Mouse (Mus musculus): Measurements from ENCODE around the gene Tmem89. TPM values are rescaled to one million over a fixed set of nuclear protein-coding genes. Genes with fewer than 3 reads are reported as not detected.
A peak's percentile ranks its signal among the peaks of the same experiment; 100 is the strongest.

Gene Tmem89
- polyA plus RNA-seq (2015; fragmentation: Nextera tagmentation; extraction: Ambion mirVana): not detected in 2 replicates

GRCm38 (mm10) chr9:108914491-108914890 is at the start of gene Tmem89:
Gene Tmem89, plus strand, starts transcription at chr9:108914619.
- H3K4me3 ChIP-seq: no peak within 1 kb of the TSS
- no peak within 1 kb of the TSS; the same call in 1 of the 2 replicates for H3K9ac ChIP-seq
- no peak for ATAC-seq (ENCODE audit: low FRiP score, low read depth)
- no peaks in the 10 kb centered on the region for H3K36me3 ChIP-seq
- H3K4me1 ChIP-seq: peaks cover 4% of the 10 kb centered on the region; the same call in 1 of the 2 replicates
- 71% methylated on average over 6 of the region's 6 CpGs for WGBS
- H3K4me2 ChIP-seq (replicated peaks): no peak within 1 kb of the TSS
- H3K27me3 ChIP-seq: no peaks in the 10 kb centered on the region
- no peaks in the 10 kb centered on the region for H3K9me3 ChIP-seq
- no peak within 1 kb of the TSS for H3K27ac ChIP-seq

- no peak overlapping the region for H3K9ac ChIP-seq
- no peak overlapping the region for H3K4me3 ChIP-seq
- peaks cover 4% of the 10 kb centered on the region; the same call in 1 of the 2 replicates for H3K4me1 ChIP-seq
- ATAC-seq (ENCODE audit: low FRiP score, low read depth): no peak
- H3K27me3 ChIP-seq: no peaks in the 10 kb centered on the region
- 65% methylated on average over 6 of the region's 6 CpGs for WGBS
- H3K27ac ChIP-seq: no peak overlapping the region
- H3K36me3 ChIP-seq: no peaks in the 10 kb centered on the region
- H3K4me2 ChIP-seq (replicated peaks): no peak overlapping the region
- H3K9me3 ChIP-seq: no peaks in the 10 kb centered on the region
Measured at GRCm38 (mm10) chr9:108912308-108912707, 2.1 kb upstream of the Tmem89 start.

GRCm38 (mm10) chr9:108913161-108913560 is 1.3 kb upstream of the Tmem89 start:
- Histone ChIP-seq H3K9me3 (no peaks in the 10 kb centered on the region), H3K4me3 (no peak overlapping the region), H3K4me1 (peaks cover 4% of the 10 kb centered on the region; the same call in 1 of the 2 replicates), H3K9ac (no peak overlapping the region), H3K4me2 (replicated peaks) (no peak overlapping the region), H3K27me3 (no peaks in the 10 kb centered on the region), H3K27ac (no peak overlapping the region), H3K36me3 (no peaks in the 10 kb centered on the region)
- ATAC-seq (ENCODE audit: low FRiP score, low read depth): no peak
- 91% methylated on average over 7 of the region's 7 CpGs for WGBS

- Histone ChIP-seq H3K9ac (no peak overlapping the region), H3K4me2 (replicated peaks) (no peak overlapping the region), H3K27me3 (no peaks in the 10 kb centered on the region), H3K4me3 (no peak overlapping the region), H3K4me1 (peaks cover 4% of the 10 kb centered on the region; the same call in 1 of the 2 replicates), H3K27ac (no peak overlapping the region), H3K36me3 (no peaks in the 10 kb centered on the region), H3K9me3 (no peaks in the 10 kb centered on the region)
- ATAC-seq (ENCODE audit: low FRiP score, low read depth): no peak
- WGBS: 69% methylated on average over 10 of the region's 10 CpGs
Measured at GRCm38 (mm10) chr9:108913621-108914020, 798 bp upstream of the Tmem89 start.

GRCm38 (mm10) chr9:108925897-108926296 is 11.5 kb downstream of the Tmem89 start:
- Histone ChIP-seq H3K9ac (no peak overlapping the region), H3K4me3 (no peak overlapping the region), H3K27me3 (no peaks in the 10 kb centered on the region), H3K27ac (no peak overlapping the region), H3K36me3 (no peaks in the 10 kb centered on the region), H3K4me1 (no peaks in the 10 kb centered on the region), H3K4me2 (replicated peaks) (no peak overlapping the region), H3K9me3 (no peaks in the 10 kb centered on the region)
- no peak for ATAC-seq (ENCODE audit: low FRiP score, low read depth)
- WGBS: 50% methylated on average over 8 of the region's 8 CpGs

- H3K9ac ChIP-seq: no peak overlapping the region
- no peak overlapping the region for H3K4me3 ChIP-seq
- 0 out of 2 replicates have a peak, but pooled peaks cover 3% of the 10 kb centered on the region for H3K9me3 ChIP-seq
- no peak overlapping the region for H3K27ac ChIP-seq
- no peak for ATAC-seq (ENCODE audit: low FRiP score, low read depth)
- H3K4me1 ChIP-seq: no peaks in the 10 kb centered on the region
- no peaks in the 10 kb centered on the region for H3K36me3 ChIP-seq
- no peaks in the 10 kb centered on the region for H3K27me3 ChIP-seq
- no peak overlapping the region for H3K4me2 ChIP-seq (replicated peaks)
- 68% methylated on average over 3 of the region's 3 CpGs for WGBS
Measured at GRCm38 (mm10) chr9:108928424-108928823, 14.0 kb downstream of the Tmem89 start.

- Histone ChIP-seq H3K4me3 (peak overlapping the region; percentile 99), H3K9me3 (0 out of 2 replicates have a peak, but pooled peaks cover 3% of the 10 kb centered on the region), H3K9ac (no peak overlapping the region), H3K27me3 (no peaks in the 10 kb centered on the region), H3K27ac (no peak overlapping the region), H3K4me2 (replicated peaks) (peak overlapping the region; percentile 45), H3K36me3 (peaks cover 31% of the 10 kb centered on the region), H3K4me1 (peaks cover 6% of the 10 kb centered on the region)
- ATAC-seq (ENCODE audit: low FRiP score, low read depth): no peak; the same call in 1 of the 2 replicates
- 15% methylated on average over 3 of the region's 3 CpGs for WGBS
Measured at GRCm38 (mm10) chr9:108935991-108936390, 21.6 kb downstream of the Tmem89 start.

- H3K27ac ChIP-seq: peak within 1 kb of the TSS; percentile 44
- H3K36me3 ChIP-seq: peaks cover 38% of the 10 kb centered on the region
- H3K27me3 ChIP-seq: no peaks in the 10 kb centered on the region
- WGBS: 1% methylated on average over 58 of the region's 58 CpGs
- peak within 1 kb of the TSS; percentile 94 for H3K9ac ChIP-seq
- H3K4me3 ChIP-seq: peak within 1 kb of the TSS; percentile 99
- H3K4me1 ChIP-seq: peaks cover 6% of the 10 kb centered on the region
- peak within 1 kb of the TSS; percentile 83 for H3K4me2 ChIP-seq (replicated peaks)
- ATAC-seq (ENCODE audit: low FRiP score, low read depth): peak; percentile 85
- H3K9me3 ChIP-seq: 0 out of 2 replicates have a peak, but pooled peaks cover 3% of the 10 kb centered on the region
Measured at GRCm38 (mm10) chr9:108936418-108937364, 22.3 kb downstream of the Tmem89 start, which contains the start of gene Uqcrc1. Gene Uqcrc1, plus strand, starts transcription at chr9:108936633.

GRCm38 (mm10) chr9:108945111-108945510 is 30.7 kb downstream of the Tmem89 start:
- Histone ChIP-seq H3K27me3 (no peaks in the 10 kb centered on the region), H3K4me2 (replicated peaks) (no peak overlapping the region), H3K4me3 (no peak overlapping the region), H3K9me3 (no peaks in the 10 kb centered on the region), H3K9ac (no peak overlapping the region), H3K36me3 (peaks cover 96% of the 10 kb centered on the region), H3K4me1 (peaks cover 25% of the 10 kb centered on the region), H3K27ac (no peak overlapping the region)
- WGBS: 73% methylated on average over 9 of the region's 9 CpGs
- no peak for ATAC-seq (ENCODE audit: low FRiP score, low read depth)

- Histone ChIP-seq H3K4me3 (no peak overlapping the region), H3K4me1 (peaks cover 29% of the 10 kb centered on the region), H3K4me2 (replicated peaks) (no peak overlapping the region), H3K9ac (no peak overlapping the region), H3K9me3 (no peaks in the 10 kb centered on the region), H3K27me3 (no peaks in the 10 kb centered on the region), H3K27ac (no peak overlapping the region), H3K36me3 (peaks cover 96% of the 10 kb centered on the region)
- no peak for ATAC-seq (ENCODE audit: low FRiP score, low read depth)
- WGBS: 88% methylated on average over 5 of the region's 5 CpGs
Measured at GRCm38 (mm10) chr9:108945608-108946007, 31.2 kb downstream of the Tmem89 start.

GRCm38 (mm10) chr9:108949231-108949966 is 35.0 kb downstream of the Tmem89 start:
- 29% methylated on average over 13 of the region's 13 CpGs for WGBS
- Histone ChIP-seq H3K4me1 (peaks cover 40% of the 10 kb centered on the region), H3K4me3 (no peak overlapping the region), H3K36me3 (peaks cover 68% of the 10 kb centered on the region), H3K9me3 (no peaks in the 10 kb centered on the region), H3K27me3 (peaks cover 23% of the 10 kb centered on the region), H3K27ac (peak overlapping the region; percentile 91), H3K9ac (peak overlapping the region; percentile 45; the same call in 1 of the 2 replicates), H3K4me2 (replicated peaks) (peak overlapping the region; percentile 37; the same call in 1 of the 2 replicates)
- ATAC-seq (ENCODE audit: low FRiP score, low read depth): peak; percentile 76
